Mouse (Mus musculus) olfactory bulb, adult 2 months (tissue): ENCODE results near the gene Itprid2.

Experiments used
- CTCF ChIP-seq: fragments of 200-500 bp; IDR thresholded peaks from 2 replicates; pipeline ENCODE4 v1.5.1; 2012; ENCODE audit warnings: low read depth, mild to moderate bottlenecking, low read length, moderate library complexity; ENCODE audit not compliant: insufficient read depth
- POLR2A ChIP-seq: fragments of 200-500 bp; IDR thresholded peaks from 2 replicates; pipeline ENCODE4 v1.6.1; 2012; ENCODE audit warnings: mild to moderate bottlenecking, low read depth, low read length, moderate library complexity; ENCODE audit not compliant: insufficient read depth

DNA sequence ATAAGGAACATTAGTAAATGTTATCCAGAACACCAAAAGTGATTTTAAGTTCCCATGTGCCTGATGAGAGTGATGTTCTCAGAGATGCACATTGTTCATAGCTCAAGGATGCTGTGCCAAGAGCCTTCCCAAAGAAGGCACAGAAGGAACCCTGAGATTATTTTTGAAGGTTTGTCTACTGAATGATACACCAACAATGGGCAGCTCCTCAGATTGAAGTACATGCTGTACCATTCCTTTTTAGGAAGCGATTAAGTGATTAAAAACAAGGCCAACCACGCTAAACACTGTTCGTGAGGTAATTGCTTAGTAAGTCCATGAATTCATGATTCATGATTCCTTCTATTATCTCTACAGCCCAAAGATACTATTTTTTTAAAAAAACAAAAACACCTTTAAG lies 40.1 kb downstream of the Itprid2 start:
- TF ChIP-seq CTCF (no peak), POLR2A (no peak)
